Mouse (Mus musculus): ENCODE results near the gene Postn. TPM values are rescaled to one million over a fixed set of nuclear protein-coding genes. Genes with fewer than 3 reads are reported as not detected.
A peak's percentile ranks its signal among the peaks of the same experiment; 100 is the strongest.

Gene Postn
- not detected in 2 replicates for polyA plus RNA-seq (2012; ENCODE audit: insufficient read depth, insufficient read length, low replicate concordance, missing spikeins)

GRCm38 (mm10) chr3:54360897-54361296, at the start of gene Postn:
Gene Postn (plus strand): TSS chr3:54361109.
- WGBS, result 73% methylated on average over 6 of the region's 6 CpGs
- TF ChIP-seq CTCF (IDR thresholded peaks at IDR 0.05; ENCODE audit: insufficient read depth, low read depth, low read length) (no peak), POLR2A (IDR thresholded peaks at IDR 0.05; ENCODE audit: insufficient read depth, low read depth, low read length) (no peak)
- Histone ChIP-seq H3K4me3 (ENCODE audit: insufficient read depth, low read depth, low read length) (no peak within 1 kb of the TSS), H3K4me1 (ENCODE audit: control insufficient read depth, insufficient read depth, low read length) (no peaks in the 10 kb centered on the region), H3K27ac (ENCODE audit: insufficient read depth, low read depth, low read length) (no peak within 1 kb of the TSS)

GRCm38 (mm10) chr3:54314055-54314454, 46.9 kb upstream of the Postn start:
- H3K4me1 ChIP-seq (ENCODE audit: control insufficient read depth, insufficient read depth, low read length), result no peaks in the 10 kb centered on the region
- WGBS, result 20% methylated on average over 2 of the region's 2 CpGs

DNA sequence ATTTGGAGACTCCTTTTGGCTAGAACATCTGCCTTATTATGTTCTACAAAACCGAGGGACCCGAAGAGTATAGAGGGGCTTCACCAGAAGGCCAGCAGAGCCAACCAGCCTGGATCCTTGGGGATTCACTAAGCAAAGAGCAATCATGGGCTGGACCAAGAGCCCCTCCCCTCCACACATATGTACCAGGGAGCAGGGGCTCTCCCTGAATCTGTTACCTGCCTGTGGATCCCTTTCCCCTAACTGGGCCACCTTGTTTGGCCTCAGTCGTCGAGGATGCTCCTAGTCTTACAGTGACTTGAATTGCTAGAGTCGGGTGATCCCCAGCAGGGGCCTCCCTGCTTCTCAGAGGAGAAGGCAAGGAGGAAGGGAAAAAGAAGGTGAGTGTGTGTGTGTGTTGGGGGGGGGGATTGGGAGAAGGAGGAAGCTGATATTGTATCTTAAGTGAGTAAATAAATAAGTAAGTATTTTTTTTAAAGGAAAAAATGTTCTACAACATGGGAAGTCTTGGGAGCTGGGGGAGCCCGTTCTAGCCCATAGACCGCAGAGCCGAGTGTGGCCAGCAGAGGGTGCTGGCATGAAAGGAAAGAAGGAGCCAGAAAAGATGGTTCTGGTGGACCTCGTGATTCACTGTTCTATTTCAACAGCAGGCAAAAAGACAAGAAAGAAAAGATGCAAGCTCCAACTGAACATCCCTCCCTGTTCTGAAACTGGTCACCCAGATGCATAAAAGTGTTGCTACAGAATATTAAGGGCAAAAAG, 7.8 kb upstream of the Postn start:
- peak; percentile 73 for TF ChIP-seq CTCF (IDR thresholded peaks at IDR 0.05; ENCODE audit: insufficient read depth, low read depth, low read length)
- TF ChIP-seq POLR2A (IDR thresholded peaks at IDR 0.05; ENCODE audit: insufficient read depth, low read depth, low read length), result no peak

More at GRCm38 (mm10) chr3:54314055-54314454, 46.9 kb upstream of the Postn start:
- no peak for TF ChIP-seq CTCF (IDR thresholded peaks at IDR 0.05; ENCODE audit: insufficient read depth, low read depth, low read length)
- TF ChIP-seq POLR2A (IDR thresholded peaks at IDR 0.05; ENCODE audit: insufficient read depth, low read depth, low read length), result no peak
- Histone ChIP-seq H3K4me3 (ENCODE audit: insufficient read depth, low read depth, low read length) (no peak overlapping the region), H3K27ac (ENCODE audit: insufficient read depth, low read depth, low read length) (no peak overlapping the region)

GRCm38 (mm10) chr3:54357561-54357960, 3.3 kb upstream of the Postn start:
- 41% methylated on average over 3 of the region's 3 CpGs for WGBS
- TF ChIP-seq POLR2A (IDR thresholded peaks at IDR 0.05; ENCODE audit: insufficient read depth, low read depth, low read length), result no peak
- TF ChIP-seq CTCF (IDR thresholded peaks at IDR 0.05; ENCODE audit: insufficient read depth, low read depth, low read length), result no peak
- H3K27ac ChIP-seq (ENCODE audit: insufficient read depth, low read depth, low read length), result no peak overlapping the region
- H3K4me1 ChIP-seq (ENCODE audit: control insufficient read depth, insufficient read depth, low read length), result no peaks in the 10 kb centered on the region
- no peak overlapping the region for H3K4me3 ChIP-seq (ENCODE audit: insufficient read depth, low read depth, low read length)

More for the DNA sequence above, 7.8 kb upstream of the Postn start:
- 31% methylated on average over 9 of the region's 9 CpGs for WGBS
- Histone ChIP-seq H3K27ac (ENCODE audit: insufficient read depth, low read depth, low read length) (no peak overlapping the region), H3K4me3 (ENCODE audit: insufficient read depth, low read depth, low read length) (no peak overlapping the region), H3K4me1 (ENCODE audit: control insufficient read depth, insufficient read depth, low read length) (no peaks in the 10 kb centered on the region)

DNA sequence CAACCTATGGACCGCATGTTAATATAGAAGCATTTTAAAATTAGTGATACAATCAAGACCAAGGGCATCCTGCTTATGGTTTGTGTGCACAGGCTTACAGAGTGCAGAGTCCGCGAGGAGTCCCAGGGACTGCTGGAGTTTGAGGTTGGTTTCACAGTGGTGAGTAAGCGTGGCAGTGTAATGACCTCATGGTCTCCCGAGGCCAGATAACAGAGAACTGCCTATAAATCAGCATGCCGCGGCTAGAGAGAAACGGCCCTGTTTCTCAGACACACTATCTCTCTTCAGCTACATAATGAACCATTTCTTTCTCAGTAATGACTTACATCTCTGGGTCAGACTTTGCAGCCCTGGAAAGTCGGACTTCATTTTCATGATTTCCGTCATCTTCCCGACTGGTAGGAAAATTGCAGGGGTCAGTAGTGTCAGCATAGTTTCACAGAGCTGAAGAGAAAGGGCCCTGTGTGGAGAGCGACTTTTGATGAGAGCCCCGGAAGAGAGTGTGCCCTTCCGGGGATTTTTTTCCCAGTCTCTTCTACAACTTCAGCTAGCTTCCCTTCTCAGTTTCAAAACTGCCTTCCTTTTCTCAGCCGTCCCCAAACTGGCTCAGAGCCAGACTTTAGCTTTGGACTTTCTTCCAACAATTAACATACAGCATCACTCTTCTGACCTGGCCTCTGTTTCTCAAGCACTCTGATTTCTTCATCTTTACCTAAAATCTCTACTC, 2.3 kb upstream of the Postn start:
- Histone ChIP-seq H3K27ac (ENCODE audit: insufficient read depth, low read depth, low read length) (no peak overlapping the region), H3K4me3 (ENCODE audit: insufficient read depth, low read depth, low read length) (no peak overlapping the region), H3K4me1 (ENCODE audit: control insufficient read depth, insufficient read depth, low read length) (no peaks in the 10 kb centered on the region)
- WGBS, result 60% methylated on average over 15 of the region's 15 CpGs
- no peak for TF ChIP-seq POLR2A (IDR thresholded peaks at IDR 0.05; ENCODE audit: insufficient read depth, low read depth, low read length)
- no peak for TF ChIP-seq CTCF (IDR thresholded peaks at IDR 0.05; ENCODE audit: insufficient read depth, low read depth, low read length)

GRCm38 (mm10) chr3:54361656-54362055, 747 bp downstream of the Postn start:
- Histone ChIP-seq H3K4me3 (ENCODE audit: insufficient read depth, low read depth, low read length) (no peak overlapping the region), H3K4me1 (ENCODE audit: control insufficient read depth, insufficient read depth, low read length) (no peaks in the 10 kb centered on the region), H3K27ac (ENCODE audit: insufficient read depth, low read depth, low read length) (no peak overlapping the region)
- no peak for TF ChIP-seq POLR2A (IDR thresholded peaks at IDR 0.05; ENCODE audit: insufficient read depth, low read depth, low read length)
- TF ChIP-seq CTCF (IDR thresholded peaks at IDR 0.05; ENCODE audit: insufficient read depth, low read depth, low read length), result no peak

GRCm38 (mm10) chr3:54371015-54371414, 10.1 kb downstream of the Postn start:
- no peak overlapping the region for H3K27ac ChIP-seq (ENCODE audit: insufficient read depth, low read depth, low read length)
- H3K4me1 ChIP-seq (ENCODE audit: control insufficient read depth, insufficient read depth, low read length), result no peaks in the 10 kb centered on the region
- TF ChIP-seq CTCF (IDR thresholded peaks at IDR 0.05; ENCODE audit: insufficient read depth, low read depth, low read length), result no peak
- TF ChIP-seq POLR2A (IDR thresholded peaks at IDR 0.05; ENCODE audit: insufficient read depth, low read depth, low read length), result no peak
- H3K4me3 ChIP-seq (ENCODE audit: insufficient read depth, low read depth, low read length), result no peak overlapping the region
- 90% methylated on average over 1 of the region's 1 CpGs for WGBS

GRCm38 (mm10) chr3:54372625-54373024, 11.7 kb downstream of the Postn start:
- Histone ChIP-seq H3K4me3 (ENCODE audit: insufficient read depth, low read depth, low read length) (no peak overlapping the region), H3K4me1 (ENCODE audit: control insufficient read depth, insufficient read depth, low read length) (no peaks in the 10 kb centered on the region), H3K27ac (ENCODE audit: insufficient read depth, low read depth, low read length) (no peak overlapping the region)
- WGBS, result 57% methylated on average over 6 of the region's 6 CpGs
- TF ChIP-seq CTCF (IDR thresholded peaks at IDR 0.05; ENCODE audit: insufficient read depth, low read depth, low read length) (no peak), POLR2A (IDR thresholded peaks at IDR 0.05; ENCODE audit: insufficient read depth, low read depth, low read length) (no peak)

- TF ChIP-seq POLR2A (IDR thresholded peaks at IDR 0.05; ENCODE audit: insufficient read depth, low read depth, low read length) (no peak), CTCF (IDR thresholded peaks at IDR 0.05; ENCODE audit: insufficient read depth, low read depth, low read length) (no peak)
- Histone ChIP-seq H3K4me3 (ENCODE audit: insufficient read depth, low read depth, low read length) (no peak overlapping the region), H3K4me1 (ENCODE audit: control insufficient read depth, insufficient read depth, low read length) (no peaks in the 10 kb centered on the region), H3K27ac (ENCODE audit: insufficient read depth, low read depth, low read length) (no peak overlapping the region)
- WGBS, result 97% methylated on average over 6 of the region's 6 CpGs
Observed at GRCm38 (mm10) chr3:54376014-54376413, 15.1 kb downstream of the Postn start.
